Mouse (Mus musculus): ENCODE results near the gene AI413582.

DNA sequence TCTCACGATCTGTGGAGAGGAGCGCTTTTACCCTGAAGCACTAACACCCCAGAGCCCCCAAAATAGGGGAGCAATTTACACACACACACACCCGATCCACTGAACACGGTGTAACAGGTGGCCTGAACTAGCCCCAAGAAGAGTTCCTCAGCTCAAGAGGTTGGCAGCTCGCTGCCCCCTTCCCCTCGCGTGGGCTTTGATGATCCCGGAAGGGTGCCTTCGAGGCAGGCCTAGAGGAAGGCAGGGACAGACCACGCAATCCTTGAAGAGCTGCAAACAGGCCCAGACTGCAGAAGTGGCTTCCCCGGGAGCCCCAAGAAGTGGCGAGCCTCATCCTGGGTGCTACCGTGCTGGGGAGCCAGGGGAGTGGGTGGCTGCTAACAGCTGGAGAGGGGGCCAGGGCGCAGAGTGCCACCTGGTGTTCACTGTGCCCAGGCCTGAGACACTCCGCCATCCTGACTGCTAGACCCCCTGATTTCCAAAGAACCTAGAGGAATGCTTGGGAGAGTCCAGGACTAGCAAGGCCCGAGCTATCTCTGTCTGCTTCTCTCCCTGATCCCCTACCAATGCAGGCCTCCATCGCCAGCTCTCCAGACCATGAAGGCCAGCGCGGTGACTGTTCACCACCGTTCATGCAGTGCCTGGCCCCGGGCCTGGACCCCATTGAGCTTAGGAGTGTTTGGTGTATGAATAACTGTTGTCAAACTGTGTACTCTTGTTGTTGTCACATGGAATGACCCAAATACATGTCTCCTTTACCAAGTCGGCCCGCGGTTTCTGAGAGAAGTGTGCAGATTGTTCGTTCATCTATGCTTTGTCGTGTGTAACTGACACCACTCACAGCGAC, 51.4 kb downstream of the AI413582 start:
- TF ChIP-seq CTCF (IDR thresholded peaks at IDR 0.05; ENCODE audit: low read depth) (peak; percentile 32; the same call in 1 of the 2 replicates), EP300 (IDR thresholded peaks at IDR 0.05; ENCODE audit: low read depth) (no peak)

All from heart, postnatal 0 days (tissue).